Mouse (Mus musculus): Measurements from ENCODE around the gene Fbxo44. TPM values are rescaled to one million over a fixed set of nuclear protein-coding genes. Genes with fewer than 3 reads are reported as not detected.

Fbxo44 gene
- polyA plus RNA-seq, 1 experiment from 2014 or later, result 2.9 TPM

- no peak overlapping the region for H3K27ac ChIP-seq (ENCODE audit: low read depth, low read length)
- peaks cover 12% of the 10 kb centered on the region for H3K4me1 ChIP-seq (replicated peaks; ENCODE audit: control insufficient read depth, insufficient read depth, low read length)
- H3K9me3 ChIP-seq (ENCODE audit: control insufficient read depth, low read length), result no peaks in the 10 kb centered on the region
- under 1% methylated on average over 52 of the region's 55 CpGs for WGBS
- ATAC-seq (replicated peaks; ENCODE audit: low FRiP score), result peak; percentile 91
- H3K9ac ChIP-seq (ENCODE audit: low read depth, low read length), result peak overlapping the region; percentile 62
- peak; percentile 97 for DNase-seq (ENCODE audit: low spot score)
- no peaks in the 10 kb centered on the region for H3K36me3 ChIP-seq (ENCODE audit: control insufficient read depth, insufficient read depth, low read length)
- H3K4me2 ChIP-seq, result peak overlapping the region; percentile 92
- peak overlapping the region; percentile 52 for H3K4me3 ChIP-seq (ENCODE audit: low read depth, low read length)
- peaks cover 45% of the 10 kb centered on the region for H3K27me3 ChIP-seq (replicated peaks; ENCODE audit: control insufficient read depth, insufficient read depth, low read length)
These were observed 492 bp downstream of the Fbxo44 start for GRCm38 (mm10) chr4:148159544-148160435.

GRCm38 (mm10) chr4:148158436-148159348 lies 1.6 kb downstream of the Fbxo44 start:
- Histone ChIP-seq H3K36me3 (ENCODE audit: control insufficient read depth, insufficient read depth, low read length) (no peaks in the 10 kb centered on the region), H3K9me3 (ENCODE audit: control insufficient read depth, low read length) (no peaks in the 10 kb centered on the region), H3K9ac (ENCODE audit: low read depth, low read length) (peak overlapping the region; percentile 62), H3K27me3 (replicated peaks; ENCODE audit: control insufficient read depth, insufficient read depth, low read length) (peaks cover 34% of the 10 kb centered on the region), H3K4me3 (ENCODE audit: low read depth, low read length) (peak overlapping the region; percentile 52), H3K4me1 (replicated peaks; ENCODE audit: control insufficient read depth, insufficient read depth, low read length) (peaks cover 9% of the 10 kb centered on the region), H3K4me2 (peak overlapping the region; percentile 92), H3K27ac (ENCODE audit: low read depth, low read length) (no peak overlapping the region)
- 38% methylated on average over 27 of the region's 27 CpGs for WGBS
- DNase-seq (ENCODE audit: low spot score), result no peak
- no peak for ATAC-seq (replicated peaks; ENCODE audit: low FRiP score)

GRCm38 (mm10) chr4:148154982-148155381 lies 5.3 kb downstream of the Fbxo44 start:
- ATAC-seq (replicated peaks; ENCODE audit: low FRiP score) (no peak), DNase-seq (ENCODE audit: low spot score) (no peak)
- Histone ChIP-seq H3K27ac (ENCODE audit: low read depth, low read length) (no peak overlapping the region), H3K9me3 (ENCODE audit: control insufficient read depth, low read length) (no peaks in the 10 kb centered on the region), H3K4me1 (replicated peaks; ENCODE audit: control insufficient read depth, insufficient read depth, low read length) (peaks cover 20% of the 10 kb centered on the region), H3K4me3 (ENCODE audit: low read depth, low read length) (no peak overlapping the region), H3K36me3 (ENCODE audit: control insufficient read depth, insufficient read depth, low read length) (no peaks in the 10 kb centered on the region), H3K4me2 (no peak overlapping the region), H3K9ac (ENCODE audit: low read depth, low read length) (no peak overlapping the region), H3K27me3 (replicated peaks; ENCODE audit: control insufficient read depth, insufficient read depth, low read length) (no peaks in the 10 kb centered on the region; the same call in 1 of the 2 replicates)
- WGBS, result 56% methylated on average over 3 of the region's 3 CpGs

- H3K36me3 ChIP-seq (ENCODE audit: control insufficient read depth, insufficient read depth, low read length), result no peaks in the 10 kb centered on the region
- WGBS, result 90% methylated on average over 4 of the region's 4 CpGs
- ATAC-seq (replicated peaks; ENCODE audit: low FRiP score), result no peak
- H3K4me2 ChIP-seq, result no peak overlapping the region
- H3K27ac ChIP-seq (ENCODE audit: low read depth, low read length), result no peak overlapping the region
- H3K9ac ChIP-seq (ENCODE audit: low read depth, low read length), result no peak overlapping the region
- H3K9me3 ChIP-seq (ENCODE audit: control insufficient read depth, low read length), result no peaks in the 10 kb centered on the region
- peaks cover 24% of the 10 kb centered on the region for H3K4me1 ChIP-seq (replicated peaks; ENCODE audit: control insufficient read depth, insufficient read depth, low read length)
- H3K27me3 ChIP-seq (replicated peaks; ENCODE audit: control insufficient read depth, insufficient read depth, low read length), result no peaks in the 10 kb centered on the region; the same call in 1 of the 2 replicates
- no peak for DNase-seq (ENCODE audit: low spot score)
- no peak overlapping the region for H3K4me3 ChIP-seq (ENCODE audit: low read depth, low read length)
These were observed 6.3 kb downstream of the Fbxo44 start for GRCm38 (mm10) chr4:148154006-148154405.

- WGBS, result 90% methylated on average over 5 of the region's 5 CpGs
- ATAC-seq (replicated peaks; ENCODE audit: low FRiP score) (no peak), DNase-seq (ENCODE audit: low spot score) (no peak)
- H3K4me3 ChIP-seq (ENCODE audit: low read depth, low read length), result no peak overlapping the region; the same call in 1 of the 2 replicates
- H3K9me3 ChIP-seq (ENCODE audit: control insufficient read depth, low read length), result no peaks in the 10 kb centered on the region
- no peak overlapping the region for H3K9ac ChIP-seq (ENCODE audit: low read depth, low read length)
- H3K27me3 ChIP-seq (replicated peaks; ENCODE audit: control insufficient read depth, insufficient read depth, low read length), result no peaks in the 10 kb centered on the region
- no peak overlapping the region for H3K27ac ChIP-seq (ENCODE audit: low read depth, low read length)
- no peaks in the 10 kb centered on the region for H3K36me3 ChIP-seq (ENCODE audit: control insufficient read depth, insufficient read depth, low read length)
- H3K4me2 ChIP-seq, result no peak overlapping the region; the same call in 1 of the 2 replicates
- peaks cover 19% of the 10 kb centered on the region for H3K4me1 ChIP-seq (replicated peaks; ENCODE audit: control insufficient read depth, insufficient read depth, low read length)
These were observed 7.7 kb downstream of the Fbxo44 start for GRCm38 (mm10) chr4:148152547-148152946.

- peak within 1 kb of the TSS; percentile 98 for H3K4me2 ChIP-seq
- peak within 1 kb of the TSS; percentile 89 for H3K27ac ChIP-seq (ENCODE audit: low read depth, low read length)
- H3K4me3 ChIP-seq (ENCODE audit: low read depth, low read length), result peak within 1 kb of the TSS; percentile 78
- peaks cover 19% of the 10 kb centered on the region for H3K4me1 ChIP-seq (replicated peaks; ENCODE audit: control insufficient read depth, insufficient read depth, low read length)
- ATAC-seq (replicated peaks; ENCODE audit: low FRiP score) (peak; percentile 89), DNase-seq (ENCODE audit: low spot score) (peak; percentile 79)
- peak within 1 kb of the TSS; percentile 86 for H3K9ac ChIP-seq (ENCODE audit: low read depth, low read length)
- H3K36me3 ChIP-seq (ENCODE audit: control insufficient read depth, insufficient read depth, low read length), result no peaks in the 10 kb centered on the region
- 1% methylated on average over 64 of the region's 67 CpGs for WGBS
- no peaks in the 10 kb centered on the region for H3K27me3 ChIP-seq (replicated peaks; ENCODE audit: control insufficient read depth, insufficient read depth, low read length)
- no peaks in the 10 kb centered on the region for H3K9me3 ChIP-seq (ENCODE audit: control insufficient read depth, low read length)
These were observed 8.8 kb downstream of the Fbxo44 start, which contains the start of gene Fbxo6 for GRCm38 (mm10) chr4:148151267-148152168. Gene Fbxo6, minus strand, starts transcription at chr4:148152140.

- Histone ChIP-seq H3K36me3 (ENCODE audit: control insufficient read depth, insufficient read depth, low read length) (peaks cover 1% of the 10 kb centered on the region; the same call in 1 of the 2 replicates), H3K4me2 (peak overlapping the region; percentile 98), H3K9me3 (ENCODE audit: control insufficient read depth, low read length) (no peaks in the 10 kb centered on the region), H3K4me1 (replicated peaks; ENCODE audit: control insufficient read depth, insufficient read depth, low read length) (peaks cover 19% of the 10 kb centered on the region), H3K27me3 (replicated peaks; ENCODE audit: control insufficient read depth, insufficient read depth, low read length) (no peaks in the 10 kb centered on the region), H3K27ac (ENCODE audit: low read depth, low read length) (peak overlapping the region; percentile 89), H3K4me3 (ENCODE audit: low read depth, low read length) (peak overlapping the region; percentile 78), H3K9ac (ENCODE audit: low read depth, low read length) (peak overlapping the region; percentile 86)
- ATAC-seq (replicated peaks; ENCODE audit: low FRiP score) (no peak), DNase-seq (ENCODE audit: low spot score) (no peak)
- WGBS, result 22% methylated on average over 3 of the region's 3 CpGs
These were observed 9.4 kb downstream of the Fbxo44 start for GRCm38 (mm10) chr4:148150953-148151266.

- Histone ChIP-seq H3K9me3 (ENCODE audit: control insufficient read depth, low read length) (no peaks in the 10 kb centered on the region), H3K4me2 (peak overlapping the region; percentile 98), H3K27me3 (replicated peaks; ENCODE audit: control insufficient read depth, insufficient read depth, low read length) (no peaks in the 10 kb centered on the region), H3K4me3 (ENCODE audit: low read depth, low read length) (no peak overlapping the region), H3K4me1 (replicated peaks; ENCODE audit: control insufficient read depth, insufficient read depth, low read length) (peaks cover 19% of the 10 kb centered on the region), H3K36me3 (ENCODE audit: control insufficient read depth, insufficient read depth, low read length) (peaks cover 6% of the 10 kb centered on the region), H3K9ac (ENCODE audit: low read depth, low read length) (peak overlapping the region; percentile 44), H3K27ac (ENCODE audit: low read depth, low read length) (peak overlapping the region; percentile 34)
- ATAC-seq (replicated peaks; ENCODE audit: low FRiP score), result no peak
- WGBS, result 40% methylated on average over 7 of the region's 7 CpGs
- no peak for DNase-seq (ENCODE audit: low spot score)
These were observed 10.0 kb downstream of the Fbxo44 start for GRCm38 (mm10) chr4:148150242-148150641.

All from liver, embryonic 11.5 days (tissue).